Mouse (Mus musculus): Measurements from ENCODE around the gene Fgfr2.

Gene Fgfr2

DNA sequence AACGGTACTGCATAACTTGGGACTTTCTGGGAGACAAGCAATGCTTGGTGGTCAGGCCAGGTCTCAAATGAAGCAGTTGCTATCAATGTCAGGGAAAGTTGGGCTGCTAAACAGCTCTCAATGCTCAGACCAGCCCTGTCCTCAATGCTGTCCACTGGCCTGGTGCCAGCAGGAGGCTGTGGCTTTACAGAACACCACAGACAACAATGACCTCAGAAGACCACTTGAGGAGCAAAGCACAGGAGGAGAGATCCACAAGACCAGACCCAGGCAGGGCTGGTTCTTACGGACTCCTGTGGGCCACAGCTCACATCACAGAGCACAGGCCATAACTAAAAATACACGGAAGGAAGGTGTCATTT is 368.8 kb downstream of the Fgfr2 start:
- DNase-seq (ENCODE audit: low spot score in 2 of 2): no peak

DNA sequence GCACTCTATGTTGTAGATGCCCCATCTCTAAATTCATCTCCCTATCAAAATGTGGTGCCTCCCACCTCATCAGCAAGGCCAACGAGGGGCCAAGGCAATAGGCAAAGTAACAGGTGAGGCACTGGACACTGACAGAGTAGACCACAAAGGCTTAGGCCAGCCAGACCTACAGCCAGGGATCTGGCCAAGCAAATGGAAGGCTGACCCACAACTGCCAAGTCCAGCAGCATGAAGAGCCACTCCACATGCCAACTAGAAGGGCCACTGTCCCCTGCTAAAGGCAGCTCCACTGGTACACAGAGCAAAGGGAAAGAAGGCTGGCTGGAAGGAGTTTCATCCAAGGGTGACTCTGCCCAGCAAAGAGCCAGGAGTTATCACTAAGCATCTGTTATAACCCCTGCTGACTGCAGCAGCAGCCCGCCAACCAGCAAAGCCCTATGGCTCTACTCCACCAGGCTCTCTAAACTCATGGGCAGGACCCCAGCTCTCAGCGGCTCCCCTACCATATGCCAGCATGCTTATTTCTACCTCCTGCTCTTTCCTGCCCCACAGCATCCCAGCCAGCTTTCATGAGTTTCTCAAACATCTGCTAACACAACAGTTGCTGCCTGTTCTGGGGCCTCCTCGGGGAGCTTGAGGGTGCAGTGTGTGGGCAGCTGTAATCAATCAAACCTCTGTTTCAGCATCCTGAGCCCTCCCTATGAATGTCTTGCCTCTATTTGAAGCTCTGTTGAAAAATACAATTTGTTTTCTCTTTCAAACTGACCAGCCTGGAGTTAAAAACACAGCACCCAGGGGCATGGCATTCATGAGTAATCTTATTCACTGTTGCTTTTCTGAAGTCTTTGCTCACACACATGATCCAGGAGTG is 369.4 kb downstream of the Fgfr2 start:
- DNase-seq (ENCODE audit: low spot score in 2 of 2): no peak

DNA sequence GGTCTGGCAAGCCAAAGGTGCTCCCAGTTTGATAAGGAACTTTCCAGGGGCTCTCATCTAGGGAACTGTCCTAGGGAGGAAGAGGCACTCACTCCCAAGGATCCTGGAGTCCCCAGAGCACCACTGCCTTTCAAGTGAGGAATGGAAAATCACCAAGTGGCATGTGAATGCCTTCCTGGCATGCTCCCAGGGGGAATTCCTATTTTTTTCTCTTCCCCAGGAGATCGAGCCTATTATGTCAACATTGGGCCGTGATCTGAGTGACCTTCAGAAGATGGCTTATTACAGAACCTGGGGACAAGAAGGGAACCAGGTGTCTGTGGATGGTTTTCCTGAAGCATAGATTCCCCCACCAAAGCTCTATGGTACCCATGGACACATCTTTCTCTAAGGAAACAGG is 371.4 kb downstream of the Fgfr2 start:
- no peak for DNase-seq (ENCODE audit: low spot score in 2 of 2)

GRCm38 (mm10) chr7:132749504-132749903 is 373.6 kb downstream of the Fgfr2 start:
- DNase-seq (ENCODE audit: low spot score in 2 of 2): no peak

- no peak for DNase-seq (ENCODE audit: low spot score in 2 of 2)
Measured at GRCm38 (mm10) chr7:132748076-132748769, 374.9 kb downstream of the Fgfr2 start.

GRCm38 (mm10) chr7:132747096-132747495 is 376.1 kb downstream of the Fgfr2 start:
- DNase-seq (ENCODE audit: low spot score in 2 of 2): no peak

DNA sequence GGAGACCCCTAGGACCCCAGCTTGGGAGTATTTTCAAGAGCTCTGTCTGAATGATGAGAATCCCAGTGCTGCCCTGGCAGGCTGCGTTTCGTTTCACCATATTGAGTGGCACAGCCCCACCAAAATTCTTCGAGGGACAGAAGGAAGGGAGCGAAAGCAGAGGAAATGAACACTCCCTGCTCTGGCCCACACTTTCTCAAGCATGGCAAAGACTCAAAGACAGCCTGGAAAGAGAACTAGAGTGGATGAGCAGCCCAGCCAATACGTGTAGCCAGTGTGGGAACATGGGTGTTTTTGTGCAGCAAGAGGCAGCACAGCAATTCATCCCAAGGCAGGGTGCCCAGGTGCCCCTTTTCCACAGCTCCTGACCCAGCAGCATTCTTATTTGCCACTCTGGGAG is 380.2 kb downstream of the Fgfr2 start:
- DNase-seq (ENCODE audit: low spot score in 2 of 2): no peak

DNA sequence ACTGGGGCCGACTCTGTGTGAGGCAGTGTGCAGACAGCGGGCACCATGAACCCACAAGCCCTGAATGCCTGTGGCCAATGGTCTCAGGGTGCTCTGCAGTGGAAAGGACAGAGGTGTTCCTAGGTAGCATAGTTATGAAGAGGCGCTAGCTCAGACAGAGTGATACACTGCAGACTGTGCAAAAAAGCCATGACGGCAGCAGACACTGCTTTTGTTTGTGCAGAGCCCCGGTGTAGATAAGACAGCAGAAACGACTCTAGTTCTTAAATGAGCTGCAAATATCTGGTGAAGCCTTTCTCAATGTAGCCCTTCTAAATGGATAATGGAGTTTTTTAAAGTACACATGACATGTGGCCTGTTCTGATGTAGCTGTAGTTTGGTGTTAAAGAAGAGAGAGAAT is 383.3 kb downstream of the Fgfr2 start:
- DNase-seq (ENCODE audit: low spot score in 2 of 2): no peak

- DNase-seq (ENCODE audit: low spot score in 2 of 2): no peak
Measured at GRCm38 (mm10) chr7:132738844-132739243, 384.3 kb downstream of the Fgfr2 start.

DNA sequence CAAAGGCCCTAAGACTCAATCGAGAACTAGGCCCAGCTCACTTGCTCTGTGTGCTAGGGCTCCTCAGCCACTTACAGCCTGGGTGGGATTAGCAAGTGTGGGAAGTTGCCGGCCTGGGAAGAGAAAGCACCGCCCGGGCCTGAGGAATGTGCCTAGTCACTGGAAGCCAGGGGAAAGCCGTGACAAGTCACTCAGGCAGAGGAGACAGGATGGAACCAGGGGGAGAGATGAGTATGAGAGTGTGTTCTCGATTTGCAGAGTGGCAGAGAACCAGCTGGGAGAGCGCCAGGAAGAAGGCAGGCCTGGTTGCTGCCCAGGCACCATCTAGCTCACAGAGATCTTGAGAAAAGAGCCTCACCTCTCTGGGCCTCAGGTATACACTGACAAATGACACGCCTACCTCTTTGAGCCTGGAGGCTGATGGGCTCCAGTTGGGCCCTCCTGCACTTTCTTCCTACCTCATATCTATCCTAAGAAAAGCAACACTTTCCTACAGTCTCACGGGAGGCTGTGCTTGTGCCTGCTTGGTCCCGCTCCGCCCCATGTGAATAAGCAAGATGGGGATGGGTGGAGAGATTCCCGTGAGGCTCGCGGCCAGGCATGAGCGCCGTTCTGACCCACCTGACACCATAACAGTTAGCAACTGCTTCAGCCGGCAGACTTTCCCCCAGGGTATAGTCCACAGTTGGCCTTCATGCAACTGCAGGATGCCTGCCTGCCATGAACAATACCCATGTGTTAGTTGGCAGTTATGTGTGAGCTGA is 386.9 kb downstream of the Fgfr2 start:
- peak in 1 of 2 experiments; percentile 65 for DNase-seq (ENCODE audit: low spot score in 2 of 2)

GRCm38 (mm10) chr7:132735145-132735544 is 388.0 kb downstream of the Fgfr2 start:
- no peak for DNase-seq (ENCODE audit: low spot score in 2 of 2)

DNA sequence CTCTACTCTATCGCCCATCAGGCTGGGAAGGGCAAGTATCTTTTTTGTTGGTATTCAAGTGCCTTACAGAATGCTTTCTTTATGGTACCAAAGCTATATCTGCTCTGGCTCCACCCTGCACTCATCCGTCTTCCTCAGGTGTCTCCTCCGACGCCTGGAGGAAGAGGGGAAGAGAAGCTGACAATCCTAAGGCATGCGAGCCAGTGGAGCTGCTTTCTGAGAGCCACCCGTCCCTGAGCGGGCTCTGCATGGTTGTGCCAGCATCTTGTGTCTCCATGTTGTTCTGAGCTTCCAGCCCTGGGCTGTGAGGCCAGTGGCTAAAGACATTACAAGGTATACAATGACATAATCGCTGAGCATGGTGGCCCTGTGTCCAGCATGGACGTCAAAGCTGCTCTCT is 388.9 kb downstream of the Fgfr2 start:
- DNase-seq (ENCODE audit: low spot score in 2 of 2): no peak

- DNase-seq (ENCODE audit: low spot score in 2 of 2): no peak
Measured at GRCm38 (mm10) chr7:132733521-132733920, 389.6 kb downstream of the Fgfr2 start.

- no peak for DNase-seq (ENCODE audit: low spot score in 2 of 2)
Measured at GRCm38 (mm10) chr7:132732136-132732789, 390.9 kb downstream of the Fgfr2 start.

DNA sequence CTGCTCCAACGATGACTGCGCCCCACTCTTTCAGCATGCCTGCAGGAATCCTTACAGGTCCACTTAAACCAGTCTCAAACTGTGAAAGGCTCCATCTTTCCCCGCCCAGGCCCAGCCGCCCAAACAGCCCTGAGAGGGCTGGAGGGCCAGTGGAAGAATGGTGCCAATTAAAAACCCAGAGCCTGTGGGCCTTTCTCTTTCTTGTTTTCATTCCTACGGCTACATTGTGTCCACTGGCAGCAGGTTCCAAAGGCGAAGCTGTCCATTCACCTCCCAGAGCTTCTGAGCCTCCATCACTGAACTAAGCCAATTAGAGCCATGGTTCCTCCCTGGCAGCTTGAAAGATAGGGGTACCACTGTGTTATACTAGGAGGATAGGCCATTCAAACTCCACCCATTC is 391.6 kb downstream of the Fgfr2 start:
- DNase-seq (ENCODE audit: low spot score in 2 of 2): no peak

DNA sequence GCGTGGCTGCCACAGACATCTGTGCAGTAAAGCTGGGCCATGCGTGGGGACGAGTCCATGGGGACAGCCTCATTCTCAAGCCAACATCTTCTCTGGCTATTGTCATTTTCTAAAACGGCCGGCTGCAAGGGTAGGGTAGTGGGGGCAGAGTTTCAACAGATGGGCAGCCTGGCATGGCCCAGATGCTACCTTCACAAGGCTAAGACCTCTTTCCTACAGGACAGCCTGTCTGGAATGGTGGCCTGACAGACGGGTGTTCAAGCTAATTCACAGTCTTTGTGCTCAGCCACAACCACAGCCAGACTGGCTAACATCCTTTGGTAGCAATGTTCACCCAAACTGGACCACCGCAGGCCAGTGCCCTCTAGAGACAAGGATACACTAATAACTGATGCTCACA is 392.6 kb downstream of the Fgfr2 start:
- DNase-seq (ENCODE audit: low spot score in 2 of 2): no peak

DNA sequence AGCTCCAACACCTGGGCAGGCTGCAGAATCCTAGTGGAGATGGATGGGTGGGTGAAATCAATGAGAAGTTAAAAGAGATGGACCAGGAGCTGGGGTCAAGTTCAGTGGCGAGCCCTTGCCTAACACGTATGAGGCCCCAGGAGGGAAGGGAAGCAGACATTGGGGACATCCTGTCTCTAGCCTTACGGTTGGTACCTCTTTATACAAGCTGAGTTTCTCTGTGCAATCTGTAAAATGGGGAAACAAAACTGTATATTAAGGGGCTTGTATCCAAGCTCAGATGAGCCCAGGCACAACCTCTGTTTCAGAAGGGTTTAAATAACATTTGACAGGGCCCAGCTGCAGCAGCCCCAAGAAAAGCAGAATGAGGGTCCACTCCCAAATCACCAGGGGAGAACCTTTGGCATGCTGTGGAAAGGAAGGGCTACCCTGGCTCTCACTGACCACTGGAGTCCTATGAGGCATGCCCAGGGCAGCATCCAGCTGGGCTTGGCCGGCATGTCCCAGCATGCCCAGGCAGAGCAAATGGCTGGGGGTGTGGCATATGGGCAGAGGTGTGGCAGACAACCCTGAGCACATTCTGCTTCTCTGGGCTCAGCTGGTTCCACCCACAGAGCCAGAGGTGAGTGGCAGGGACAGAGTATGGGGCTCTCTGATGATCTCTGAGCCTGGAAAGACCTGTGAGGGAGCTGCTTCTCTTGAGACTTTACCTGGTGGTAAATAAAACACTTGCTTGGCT is 393.9 kb downstream of the Fgfr2 start:
- DNase-seq (ENCODE audit: low spot score in 2 of 2): no peak

- no peak for DNase-seq (ENCODE audit: low spot score in 2 of 2)
Measured at GRCm38 (mm10) chr7:132726106-132726861, 396.9 kb downstream of the Fgfr2 start.

- DNase-seq (ENCODE audit: low spot score in 2 of 2): no peak
Measured at GRCm38 (mm10) chr7:132724501-132725062, 398.6 kb downstream of the Fgfr2 start.

- no peak for DNase-seq (ENCODE audit: low spot score in 2 of 2)
Measured at GRCm38 (mm10) chr7:132723906-132724305, 399.2 kb downstream of the Fgfr2 start.
